Mouse (Mus musculus) heart, embryonic 11.5 days (tissue): Measurements from ENCODE around the gene Ptma. TPM values are rescaled to one million over a fixed set of nuclear protein-coding genes. Genes with fewer than 3 reads are reported as not detected.

Experiments
- ATAC-seq: fragments of 200-750 bp; cut with Nextera tagmentation; replicated peaks from 2 replicates; pipeline ENCODE4 v1.8.0; 2017; ENCODE audit warnings: moderate library complexity; ENCODE audit not compliant: insufficient number of reproducible peaks, low FRiP score, low TSS enrichment
- H3K27ac ChIP-seq: fragments of 300-500 bp; sonication (generic); 2 replicates; pipeline ENCODE4 v1.5.1; 2014; ENCODE audit warnings: mild to moderate bottlenecking, low read depth, low read length
- H3K27me3 ChIP-seq: fragments of 300-500 bp; sonication (generic); 2 replicates; pipeline ENCODE4 v1.6.1; 2014; ENCODE audit warnings: mild to moderate bottlenecking, low read length, mixed read lengths; ENCODE audit not compliant: control insufficient read depth, insufficient read depth
- H3K36me3 ChIP-seq: fragments of 300-500 bp; sonication (generic); 2 replicates; pipeline ENCODE4 v1.6.1; 2014; ENCODE audit warnings: mild to moderate bottlenecking, low read length, moderate library complexity, mixed read lengths; ENCODE audit not compliant: control insufficient read depth, insufficient read depth
- H3K4me1 ChIP-seq: fragments of 300-500 bp; sonication (generic); 2 replicates; pipeline ENCODE4 v1.6.1; 2014; ENCODE audit warnings: low read length; ENCODE audit not compliant: control insufficient read depth, insufficient read depth
- H3K4me2 ChIP-seq: fragments of 300-500 bp; sonication (generic); 2 replicates; pipeline ENCODE4 v1.6.1; 2014; ENCODE audit warnings: mild to moderate bottlenecking, moderate library complexity
- H3K4me3 ChIP-seq: fragments of 300-500 bp; sonication (generic); 2 replicates; pipeline ENCODE4 v1.5.1; 2014; ENCODE audit warnings: low read depth, low read length
- H3K9ac ChIP-seq: fragments of 300-500 bp; sonication (generic); 2 replicates; pipeline ENCODE4 v1.6.1; 2014; ENCODE audit warnings: mild to moderate bottlenecking, low read depth, low read length, moderate library complexity
- H3K9me3 ChIP-seq: fragments of 300-500 bp; sonication (generic); replicated peaks from 2 replicates; pipeline ENCODE4 v1.6.1; 2016; ENCODE audit warnings: low read length; ENCODE audit not compliant: control insufficient read depth
- WGBS: fragments of 180-500 bp; shearing (Covaris S2); extraction: QIAGEN DNeasy Blood & Tissue Kit; methylation state at CpG from one replicate; pipeline ENCODE4 v1.1.7; 2014; ENCODE audit not compliant: insufficient replicate concordance; 5-methylcytosine and 5-hydroxymethylcytosine counted together
- polyA plus RNA-seq: library from polyadenylated mRNA; unstranded; fragments of >200 nt; fragmentation: Nextera tagmentation; extraction: Ambion mirVana; gene quantifications from 2 replicates; pipeline ENCODE4 v1.2.1, GENCODE M21; 2014

Gene Ptma
- polyA plus RNA-seq, 1 experiment from 2014 or later: 1,343 TPM

DNA sequence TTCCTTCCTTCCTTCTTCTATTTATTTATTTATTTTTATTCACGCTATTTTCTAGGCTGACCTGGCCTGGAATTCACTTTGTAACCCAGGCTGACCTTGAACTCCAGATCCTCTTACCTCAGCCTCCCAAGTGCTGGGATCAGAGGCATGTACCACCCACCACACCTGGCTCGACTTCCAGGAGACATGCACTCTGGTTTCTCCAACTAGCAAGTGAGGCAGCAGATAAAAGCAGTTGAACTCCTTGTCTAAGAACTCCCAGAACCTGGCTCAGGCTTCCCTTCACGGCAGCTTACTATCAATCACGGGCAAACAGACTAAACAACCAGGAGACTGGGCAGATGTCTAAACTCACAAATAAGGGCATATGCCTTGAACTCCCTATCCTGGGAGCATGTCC, 25.8 kb upstream of the Ptma start:
- no peaks in the 10 kb centered on the region for H3K9me3 ChIP-seq
- H3K4me1 ChIP-seq: peaks cover 53% of the 10 kb centered on the region
- no peak overlapping the region for H3K9ac ChIP-seq
- ATAC-seq: no peak
- 72% methylated on average over 4 of the region's 4 CpGs for WGBS
- no peak overlapping the region for H3K4me2 ChIP-seq
- no peak overlapping the region for H3K4me3 ChIP-seq
- H3K27me3 ChIP-seq: no peaks in the 10 kb centered on the region
- H3K36me3 ChIP-seq: no peaks in the 10 kb centered on the region
- no peak overlapping the region for H3K27ac ChIP-seq

DNA sequence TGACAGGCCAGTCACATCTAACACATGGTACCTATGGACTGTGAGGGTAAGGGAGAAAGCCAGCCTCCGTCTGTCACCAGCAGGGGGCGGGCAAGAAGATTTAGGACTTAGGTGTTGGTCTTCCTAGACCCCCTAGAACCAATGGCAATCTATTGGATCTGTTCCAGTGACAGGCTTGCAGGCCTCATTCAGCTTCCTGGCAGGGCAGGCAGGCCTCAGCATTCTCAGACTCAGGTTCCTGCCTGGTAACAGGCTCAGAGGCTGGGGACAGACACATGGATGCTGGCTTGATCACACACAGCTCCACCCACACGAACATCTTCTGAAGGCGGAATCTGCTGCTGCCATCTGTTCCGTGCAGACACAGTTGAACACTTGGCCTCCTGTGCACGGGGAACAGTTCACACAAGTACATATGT, 25.4 kb upstream of the Ptma start:
- no peak overlapping the region for H3K9ac ChIP-seq
- H3K4me1 ChIP-seq: peaks cover 53% of the 10 kb centered on the region
- H3K9me3 ChIP-seq: no peaks in the 10 kb centered on the region
- H3K27ac ChIP-seq: no peak overlapping the region
- no peak overlapping the region for H3K4me3 ChIP-seq
- H3K36me3 ChIP-seq: no peaks in the 10 kb centered on the region
- 40% methylated on average over 6 of the region's 6 CpGs for WGBS
- H3K4me2 ChIP-seq: no peak overlapping the region
- H3K27me3 ChIP-seq: no peaks in the 10 kb centered on the region
- no peak for ATAC-seq

- Histone ChIP-seq H3K4me1 (peaks cover 53% of the 10 kb centered on the region), H3K27ac (no peak overlapping the region), H3K9ac (0 out of 2 replicates have a peak overlapping the region, but pooled peaks have one; percentile 50), H3K27me3 (no peaks in the 10 kb centered on the region), H3K36me3 (no peaks in the 10 kb centered on the region), H3K4me2 (0 out of 2 replicates have a peak overlapping the region, but pooled peaks have one; percentile 3), H3K4me3 (no peak overlapping the region), H3K9me3 (no peaks in the 10 kb centered on the region)
- no peak for ATAC-seq
- under 1% methylated on average over 4 of the region's 4 CpGs for WGBS
Observed at GRCm38 (mm10) chr1:86501559-86501958, 25.0 kb upstream of the Ptma start.

DNA sequence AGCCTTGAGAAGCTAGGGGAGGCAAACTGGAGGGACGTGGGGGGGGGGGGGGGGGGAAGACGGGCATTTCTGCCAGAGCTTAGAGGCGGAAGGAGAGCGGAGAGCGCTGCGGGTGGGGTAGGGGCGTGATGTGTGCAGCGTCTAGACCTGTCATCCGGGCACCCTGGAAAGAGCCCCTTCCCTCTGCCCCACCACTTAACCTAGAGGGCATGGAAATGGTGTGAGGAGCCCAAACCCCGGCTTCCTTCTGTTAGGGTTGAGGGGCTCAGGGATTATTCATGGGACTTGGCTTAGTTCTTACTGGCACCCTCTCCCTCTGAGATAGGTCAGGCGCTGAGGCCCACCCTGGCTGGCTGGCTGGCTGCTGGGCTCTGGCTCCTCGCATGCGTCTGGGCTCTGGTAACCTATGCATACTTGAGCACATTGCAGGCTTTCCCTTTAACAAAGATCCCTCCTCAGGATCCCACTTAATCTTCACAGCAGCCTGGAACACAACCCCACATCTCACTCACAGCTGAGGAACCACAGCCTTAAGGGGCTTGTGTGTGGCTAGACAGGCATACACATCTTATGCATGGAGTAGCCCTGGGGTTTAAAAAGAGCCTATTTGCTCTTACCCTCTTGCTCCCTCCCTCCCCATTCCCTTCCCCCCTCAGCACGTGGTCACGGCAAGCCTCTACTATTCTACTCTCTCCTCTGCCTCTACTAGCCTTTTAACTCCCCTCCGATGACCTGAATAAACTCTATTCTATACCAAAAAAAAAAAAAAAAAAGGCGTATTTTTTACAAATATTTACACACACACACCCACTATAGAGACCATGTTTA, 24.1 kb upstream of the Ptma start:
- Histone ChIP-seq H3K9ac (peak overlapping the region; percentile 43; the same call in 1 of the 2 replicates), H3K27me3 (no peaks in the 10 kb centered on the region), H3K4me1 (peaks cover 52% of the 10 kb centered on the region), H3K27ac (no peak overlapping the region), H3K4me2 (0 out of 2 replicates have a peak overlapping the region, but pooled peaks have one; percentile 3), H3K9me3 (no peaks in the 10 kb centered on the region), H3K4me3 (no peak overlapping the region), H3K36me3 (no peaks in the 10 kb centered on the region)
- no peak for ATAC-seq
- 24% methylated on average over 17 of the region's 17 CpGs for WGBS

DNA sequence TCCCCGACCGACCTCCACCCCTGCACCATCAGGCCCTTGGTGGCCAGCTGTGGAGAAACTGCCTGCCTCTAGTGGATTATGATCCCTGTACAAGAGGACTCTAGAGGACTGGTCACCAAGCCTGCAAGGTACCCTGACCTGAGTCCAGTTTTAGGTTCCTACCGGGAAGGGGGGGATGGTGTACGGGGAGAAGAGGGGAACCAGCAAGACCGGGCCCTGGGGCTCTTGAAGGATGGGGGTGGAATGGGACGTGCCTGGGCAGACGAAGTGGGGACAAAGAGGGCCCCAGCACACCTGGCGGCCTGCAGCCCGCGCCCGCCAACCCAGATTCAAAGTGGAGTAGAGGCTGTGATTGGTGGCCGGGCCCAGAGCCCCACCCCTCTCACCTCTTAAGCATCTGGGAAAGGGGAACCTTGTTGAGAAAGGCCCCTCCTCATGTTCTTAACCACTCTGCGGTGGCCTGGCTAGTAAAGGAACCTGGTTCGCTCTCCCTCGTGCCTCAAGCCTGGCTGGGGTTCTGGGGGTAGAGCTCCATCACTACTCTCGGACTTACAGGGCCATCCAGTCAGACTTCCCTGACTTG, 23.3 kb upstream of the Ptma start:
- H3K4me3 ChIP-seq: peak overlapping the region; percentile 45
- peak overlapping the region; percentile 93 for H3K27ac ChIP-seq
- H3K4me2 ChIP-seq: peak overlapping the region; percentile 84
- H3K4me1 ChIP-seq: peaks cover 44% of the 10 kb centered on the region
- 29% methylated on average over 16 of the region's 16 CpGs for WGBS
- H3K9me3 ChIP-seq: no peaks in the 10 kb centered on the region
- H3K9ac ChIP-seq: peak overlapping the region; percentile 84
- H3K36me3 ChIP-seq: no peaks in the 10 kb centered on the region
- peak; percentile 2; the same call in 1 of the 2 replicates for ATAC-seq
- no peaks in the 10 kb centered on the region for H3K27me3 ChIP-seq

- H3K4me1 ChIP-seq: peaks cover 39% of the 10 kb centered on the region
Observed at GRCm38 (mm10) chr1:86503906-86504696, 22.4 kb upstream of the Ptma start.

GRCm38 (mm10) chr1:86504697-86505421, 21.7 kb upstream of the Ptma start:
- peak; percentile 0; the same call in 1 of the 2 replicates for ATAC-seq
- peak overlapping the region; percentile 93 for H3K27ac ChIP-seq
- no peaks in the 10 kb centered on the region for H3K27me3 ChIP-seq
- peak overlapping the region; percentile 84 for H3K4me2 ChIP-seq
- H3K4me1 ChIP-seq: peaks cover 39% of the 10 kb centered on the region
- no peaks in the 10 kb centered on the region for H3K36me3 ChIP-seq
- no peaks in the 10 kb centered on the region for H3K9me3 ChIP-seq
- 23% methylated on average over 19 of the region's 19 CpGs for WGBS
- peak overlapping the region; percentile 84 for H3K9ac ChIP-seq
- peak overlapping the region; percentile 45 for H3K4me3 ChIP-seq

More at GRCm38 (mm10) chr1:86503906-86504696, 22.4 kb upstream of the Ptma start:
- Histone ChIP-seq H3K9ac (peak overlapping the region; percentile 84), H3K9me3 (no peaks in the 10 kb centered on the region), H3K27ac (peak overlapping the region; percentile 93), H3K36me3 (no peaks in the 10 kb centered on the region), H3K27me3 (no peaks in the 10 kb centered on the region), H3K4me2 (peak overlapping the region; percentile 84), H3K4me3 (peak overlapping the region; percentile 45)
- ATAC-seq: peak; percentile 85
- under 1% methylated on average over 64 of the region's 64 CpGs for WGBS

GRCm38 (mm10) chr1:86505461-86505860, 21.1 kb upstream of the Ptma start:
- peak overlapping the region; percentile 84 for H3K4me2 ChIP-seq
- peak overlapping the region; percentile 84; the same call in 1 of the 2 replicates for H3K9ac ChIP-seq
- no peaks in the 10 kb centered on the region for H3K27me3 ChIP-seq
- ATAC-seq: no peak
- H3K9me3 ChIP-seq: no peaks in the 10 kb centered on the region
- WGBS: 33% methylated on average over 1 of the region's 1 CpGs
- H3K4me3 ChIP-seq: no peak overlapping the region
- peak overlapping the region; percentile 93; the same call in 1 of the 2 replicates for H3K27ac ChIP-seq
- H3K4me1 ChIP-seq: peaks cover 36% of the 10 kb centered on the region
- no peaks in the 10 kb centered on the region for H3K36me3 ChIP-seq
